Mouse (Mus musculus): ENCODE data around the gene Vps35l.

DNA sequence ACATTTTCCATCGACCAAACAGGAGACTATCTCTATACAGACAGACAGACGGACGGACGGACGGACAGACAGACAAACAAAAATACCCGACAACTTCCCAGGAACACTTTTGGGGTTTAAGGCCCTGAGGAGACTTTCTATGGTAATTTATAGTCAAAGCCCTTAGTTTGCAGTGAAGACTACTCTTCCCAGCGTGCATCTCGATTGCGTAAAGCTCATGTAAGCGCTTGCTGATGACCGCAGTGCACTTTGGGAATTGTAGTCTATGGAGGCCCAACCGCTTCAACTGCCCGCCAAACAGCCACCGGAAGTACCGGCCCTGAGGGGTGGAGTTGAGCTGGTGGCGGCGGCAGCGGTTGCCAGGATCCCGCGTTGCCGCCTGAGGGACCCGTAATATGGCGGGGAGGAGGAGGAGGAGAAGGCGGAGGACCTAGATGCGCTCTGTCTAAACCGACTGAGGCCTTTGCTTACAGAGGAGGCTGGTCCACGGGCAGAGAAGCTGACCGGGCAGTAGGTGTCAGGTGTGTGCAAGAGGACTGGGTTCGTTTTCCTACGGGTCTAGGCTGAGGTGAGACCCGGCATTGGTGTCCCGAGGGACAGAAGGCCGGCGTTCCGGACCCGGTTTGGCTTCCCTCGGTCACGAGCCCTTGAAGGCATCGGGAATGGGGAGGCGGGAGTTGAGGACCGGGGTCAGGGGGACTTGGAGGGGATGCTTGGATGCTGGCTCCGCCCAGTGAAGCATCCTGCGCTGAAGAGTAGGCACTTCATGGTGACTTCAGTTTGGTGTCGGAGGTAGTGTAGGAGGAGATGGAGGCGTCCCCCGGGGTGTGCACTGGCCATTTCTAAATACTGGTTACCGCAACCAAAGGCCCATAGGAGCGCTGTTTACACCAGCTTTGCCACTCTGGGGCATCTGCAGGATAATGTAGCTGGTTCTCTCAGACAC lies 27.5 kb upstream of the Vps35l start, which contains the start of gene Ccp110:
- TF ChIP-seq CTCF (IDR thresholded peaks at IDR 0.05; ENCODE audit: insufficient read depth, low read length) (no peak), POLR2A (IDR thresholded peaks at IDR 0.05; ENCODE audit: borderline replicate concordance, extremely low read depth, low read depth, low read length) (peak; percentile 48; the same call in 1 of the 2 replicates)
